Mouse (Mus musculus) gastrocnemius, adult 2 months (tissue): ENCODE measurements around the gene Tmem97. TPM values are rescaled to one million over a fixed set of nuclear protein-coding genes. Genes with fewer than 3 reads are reported as not detected.
A peak's percentile ranks its signal among the peaks of the same experiment; 100 is the strongest.

ENCODE experiments used
- DNase-seq: peaks from one replicate; pipeline ENCODE4 v3.0.0; 2022
- H3K27ac ChIP-seq: fragments of 200-600 bp; 2 replicates; pipeline ENCODE4 v1.8.1; 2022; ENCODE audit warnings: mild to moderate bottlenecking
- H3K4me3 ChIP-seq: fragments of 200-600 bp; 2 replicates; pipeline ENCODE4 v1.8.1; 2022; ENCODE audit warnings: mild to moderate bottlenecking, moderate library complexity
- CTCF ChIP-seq: fragments of 200-600 bp; IDR thresholded peaks from 2 replicates; pipeline ENCODE4 v1.8.1; 2022; ENCODE audit warnings: antibody characterized with exemption, mild to moderate bottlenecking, moderate library complexity
- intact Hi-C: fragments of 180-260 bp; cut with DNase I; formaldehyde crosslinking; loops from one replicate; pipeline ENCODE4 v1.15.1; 2025
- total RNA-seq, 2 experiments: library from RNA; stranded (reverse); gene quantifications; 2 replicates each; pipeline ENCODE4 v1.2.3; 2021

Gene Tmem97
- total RNA-seq, 2 experiments from 2014 or later = 2.3 to 2.5 TPM

DNA sequence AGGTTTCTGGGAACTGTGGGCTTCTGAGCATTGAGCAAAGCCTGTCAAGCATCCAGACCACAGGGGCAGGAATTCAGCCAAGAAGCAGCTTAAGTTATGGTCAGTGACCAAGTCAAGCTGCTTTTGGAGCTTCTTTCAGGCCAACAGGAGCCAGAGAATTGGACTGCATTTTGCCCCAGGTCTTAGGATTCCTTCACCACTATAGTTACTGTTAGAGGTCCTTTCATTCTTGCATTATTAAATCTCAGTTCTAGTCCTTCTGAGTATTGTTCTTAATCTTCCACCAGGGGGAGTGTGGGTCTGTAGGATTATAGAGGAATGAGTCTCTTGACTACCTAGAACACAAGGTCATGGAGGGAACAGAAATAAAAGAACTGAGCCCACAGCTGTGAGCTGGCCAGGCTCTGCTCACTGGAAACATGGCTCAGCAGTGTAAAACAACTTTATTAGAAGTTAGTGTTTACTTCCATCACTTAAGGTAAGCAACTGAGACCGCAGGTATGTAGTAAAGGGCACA is 28.0 kb downstream of the Tmem97 start:
- Histone ChIP-seq H3K27ac (peak overlapping the region; percentile 68), H3K4me3 (no peak overlapping the region)
- peak; percentile 44 for DNase-seq
- intact Hi-C loops = no loop called here
- TF ChIP-seq CTCF = peak; percentile 57

DNA sequence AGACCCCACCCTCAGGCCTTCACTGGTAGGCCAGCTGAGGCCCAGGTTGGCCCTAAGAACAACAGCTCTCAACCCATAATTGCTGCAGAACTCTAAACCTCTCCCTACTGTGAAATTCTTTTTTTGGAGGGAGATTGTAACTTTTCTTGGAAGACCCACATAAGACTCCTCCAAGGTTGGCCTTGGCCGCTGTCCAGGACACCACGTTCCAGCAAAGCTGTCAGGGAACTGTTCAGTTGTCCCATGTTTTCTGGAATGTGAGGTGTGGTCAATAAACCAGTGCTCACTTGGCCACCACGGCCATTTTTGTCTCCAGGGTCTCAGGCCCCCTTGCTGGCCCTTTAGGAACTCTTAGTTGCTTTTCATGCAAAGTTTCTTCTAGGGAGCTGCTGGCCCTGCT is 28.7 kb downstream of the Tmem97 start:
- no peak for TF ChIP-seq CTCF
- peak overlapping the region; percentile 68 for H3K27ac ChIP-seq
- H3K4me3 ChIP-seq = no peak overlapping the region
- peak; percentile 48 for DNase-seq
- intact Hi-C loops = no loop called here

DNA sequence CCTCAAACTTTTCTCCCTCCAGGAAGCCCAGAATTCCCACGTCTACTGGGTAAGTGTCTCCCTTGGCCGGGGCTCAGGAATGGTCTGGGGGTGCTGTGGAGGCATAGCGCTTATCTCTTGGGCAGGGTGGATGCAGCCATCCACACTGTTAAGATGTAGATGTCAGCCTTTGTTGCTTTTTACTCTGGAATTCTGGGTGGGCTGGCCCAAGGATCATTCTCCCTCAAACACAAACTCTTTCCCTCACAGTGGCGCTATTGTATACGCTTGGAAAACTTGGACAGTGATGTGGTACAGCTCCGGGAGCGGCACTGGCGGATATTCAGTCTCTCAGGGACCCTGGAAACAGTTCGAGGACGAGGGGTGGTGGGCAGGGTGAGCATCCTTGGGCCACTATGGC is 31.6 kb downstream of the Tmem97 start:
- intact Hi-C loops = no loop called here
- H3K27ac ChIP-seq = no peak overlapping the region
- no peak for TF ChIP-seq CTCF
- H3K4me3 ChIP-seq = no peak overlapping the region
- DNase-seq = no peak

DNA sequence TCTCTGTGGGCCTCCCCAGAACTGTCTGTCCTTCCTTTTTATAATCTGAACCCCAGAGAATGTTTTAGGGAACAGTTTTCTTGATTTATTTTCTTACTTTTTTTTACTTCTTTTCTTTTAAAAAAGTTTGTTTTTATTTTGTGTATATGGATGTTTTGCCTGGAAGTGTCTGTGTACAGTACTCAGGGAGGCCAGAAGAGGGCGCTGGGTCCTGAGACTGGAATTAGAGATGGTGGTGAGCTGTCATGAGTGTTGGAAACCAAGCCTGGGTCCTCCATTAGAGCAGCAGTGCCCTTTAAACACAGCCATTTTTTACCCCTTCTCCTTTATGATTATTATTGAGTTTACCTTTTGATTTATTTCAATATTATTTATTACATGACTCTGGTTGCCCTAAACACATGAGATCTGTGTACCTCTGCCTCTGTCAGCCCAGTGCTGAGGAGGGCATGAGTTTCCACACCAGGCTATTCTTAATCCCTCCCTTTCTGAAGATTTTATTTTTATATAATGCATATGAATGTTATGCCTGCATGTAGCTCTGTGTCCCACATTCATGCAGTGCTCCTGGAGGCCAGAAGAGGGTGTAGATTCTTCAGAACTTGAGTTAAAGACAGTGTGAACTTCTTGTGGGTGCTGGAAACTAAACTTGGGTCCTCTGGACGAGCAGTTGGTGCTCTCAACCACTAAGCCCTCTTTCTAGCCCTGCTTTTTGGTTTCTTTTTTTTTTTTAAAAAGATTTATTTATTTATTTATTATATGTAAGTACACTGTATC is 34.8 kb downstream of the Tmem97 start:
- no peak overlapping the region for H3K27ac ChIP-seq
- no peak for DNase-seq
- H3K4me3 ChIP-seq = no peak overlapping the region
- TF ChIP-seq CTCF = peak; percentile 45
- intact Hi-C loops = no loop called here

DNA sequence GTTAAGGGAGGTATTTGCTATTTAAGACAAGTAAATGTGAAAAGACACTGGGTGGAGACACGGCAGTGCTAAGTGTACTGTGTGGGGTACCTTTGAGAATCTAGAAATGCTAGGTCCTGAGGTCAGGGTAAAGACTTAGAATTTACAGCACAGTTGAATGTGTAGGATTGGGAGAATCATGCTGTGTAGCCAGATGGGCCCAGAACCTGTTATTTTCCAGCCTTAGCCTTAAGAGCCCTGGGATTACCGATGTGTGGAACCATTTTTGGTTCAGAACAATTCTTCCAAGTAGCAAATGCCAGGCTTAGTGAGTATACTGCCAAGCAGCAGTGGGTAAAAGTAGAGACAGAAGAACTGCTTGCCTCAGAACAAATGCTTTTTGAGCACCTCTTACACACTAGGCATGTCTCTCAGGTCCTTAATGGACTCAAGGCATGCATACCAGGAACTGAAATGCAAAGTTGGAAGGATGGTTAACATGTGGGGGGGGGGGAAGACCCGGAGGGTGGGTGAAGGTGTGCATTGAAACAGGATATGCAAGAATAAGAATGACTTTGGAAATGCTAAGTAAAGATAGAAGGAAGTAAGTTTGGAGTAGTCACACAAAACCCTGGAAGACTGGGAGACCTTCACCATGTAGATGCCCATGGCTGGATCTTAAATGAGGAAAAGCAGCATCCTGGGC is 37.3 kb downstream of the Tmem97 start:
- TF ChIP-seq CTCF = no peak
- intact Hi-C loops = loop anchor here (2.0 kb wide), 1 partner anchor 22 kb away; no protein-coding TSS in a partner anchor
- Histone ChIP-seq H3K4me3 (peak overlapping the region; percentile 79), H3K27ac (peak overlapping the region; percentile 97; the same call in 1 of the 2 replicates)
- DNase-seq = no peak

DNA sequence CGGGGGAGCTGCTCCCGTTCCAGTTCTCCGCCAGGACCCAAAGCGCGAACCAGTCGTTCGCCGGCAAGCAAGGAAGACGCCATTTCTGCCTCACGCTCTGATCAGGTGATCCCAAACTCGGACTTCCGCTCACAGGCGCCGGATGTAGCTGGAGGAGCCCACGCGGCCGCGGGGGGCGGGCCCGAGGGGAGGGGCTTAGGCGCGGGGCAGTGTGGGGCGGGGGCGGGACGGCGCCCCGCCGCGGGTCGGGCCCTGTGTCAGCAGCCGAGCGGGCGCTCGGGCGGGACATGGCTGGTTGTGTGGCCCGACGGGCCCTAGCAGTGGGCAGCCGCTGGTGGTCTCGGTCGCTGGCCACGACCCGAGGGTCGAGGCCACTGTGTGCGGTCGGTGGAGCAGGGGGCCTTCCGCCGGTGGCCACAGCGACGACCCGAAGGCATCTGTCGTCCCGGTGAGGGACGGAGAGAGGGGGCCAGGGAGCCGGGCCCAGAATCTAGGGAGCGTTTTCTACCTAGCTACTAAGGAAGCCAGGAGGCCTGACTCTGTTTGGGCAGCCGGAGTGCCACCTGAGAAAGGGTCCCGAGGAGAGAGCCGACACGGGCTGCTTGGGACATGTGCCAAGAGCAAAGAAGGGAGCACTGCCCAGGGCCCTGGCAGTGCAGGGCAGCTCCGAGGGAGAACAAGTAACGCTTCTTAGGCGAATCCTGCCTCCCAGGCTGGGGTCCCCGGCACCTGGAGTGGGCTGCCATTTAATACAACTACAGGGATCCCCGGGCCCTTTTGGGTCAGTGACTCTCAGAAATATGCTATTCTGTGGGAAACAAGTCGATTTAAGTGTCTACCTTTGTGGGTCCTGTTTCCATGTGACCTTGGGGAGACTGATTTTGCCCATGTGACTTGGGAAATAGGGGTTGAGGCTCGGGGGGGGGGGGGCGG is 38.3 kb downstream of the Tmem97 start, which contains the start of the genes Tmem199 and Poldip2:
TSS of gene Tmem199 (minus strand) at position 148 of the 933 bp plus-strand sequence.
TSS of gene Poldip2 (plus strand) at position 169 of the 933 bp plus-strand sequence.
- DNase-seq = peak; percentile 95
- Histone ChIP-seq H3K4me3 (peak within 1 kb of the TSS; percentile 79), H3K27ac (peak within 1 kb of the TSS; percentile 97)
- intact Hi-C loops = loop anchor here (2.0 kb wide), 1 partner anchor 23 kb away; no protein-coding TSS in a partner anchor
- no peak for TF ChIP-seq CTCF

DNA sequence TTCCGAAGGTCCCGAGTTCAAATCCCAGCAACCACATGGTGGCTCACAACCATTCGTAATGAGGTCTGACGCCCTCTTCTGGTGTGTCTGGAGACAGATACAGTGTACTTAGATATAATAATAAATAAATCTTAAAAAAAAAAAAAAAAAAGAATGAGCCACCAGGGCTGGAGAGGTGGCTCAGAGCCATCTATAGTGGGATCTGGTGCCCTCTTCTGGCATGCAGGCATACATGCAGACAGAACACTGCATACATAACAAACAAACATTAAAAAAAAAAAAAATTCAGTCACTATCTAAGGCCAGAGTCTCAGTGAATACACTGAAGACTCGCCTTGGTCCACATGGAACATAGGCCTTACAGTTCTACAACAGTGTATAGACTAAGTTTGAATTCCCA is 41.4 kb downstream of the Tmem97 start:
- TF ChIP-seq CTCF = peak; percentile 42
- no peak overlapping the region for H3K4me3 ChIP-seq
- DNase-seq = no peak
- intact Hi-C loops = no loop called here
- H3K27ac ChIP-seq = no peak overlapping the region

DNA sequence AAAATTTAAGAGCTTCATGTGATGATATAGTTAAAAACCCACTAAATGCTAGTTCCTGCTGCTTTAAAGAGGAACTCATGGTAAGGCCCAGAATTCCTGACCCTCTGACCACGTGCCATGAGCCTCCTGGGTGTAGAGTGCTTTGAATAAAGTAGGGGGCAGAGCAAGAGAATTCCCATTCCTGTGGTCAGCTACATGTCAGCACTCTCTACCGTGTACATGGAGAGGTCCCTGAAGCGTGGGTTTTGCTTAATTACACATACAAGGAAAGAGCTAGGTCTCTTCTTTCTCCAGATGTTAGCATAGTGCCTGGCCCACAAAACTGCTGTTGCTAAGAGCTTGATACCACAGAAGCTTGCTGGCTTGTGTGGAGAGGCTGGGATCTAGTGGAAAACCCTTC is 45.1 kb downstream of the Tmem97 start:
- no peak for TF ChIP-seq CTCF
- intact Hi-C loops = no loop called here

DNA sequence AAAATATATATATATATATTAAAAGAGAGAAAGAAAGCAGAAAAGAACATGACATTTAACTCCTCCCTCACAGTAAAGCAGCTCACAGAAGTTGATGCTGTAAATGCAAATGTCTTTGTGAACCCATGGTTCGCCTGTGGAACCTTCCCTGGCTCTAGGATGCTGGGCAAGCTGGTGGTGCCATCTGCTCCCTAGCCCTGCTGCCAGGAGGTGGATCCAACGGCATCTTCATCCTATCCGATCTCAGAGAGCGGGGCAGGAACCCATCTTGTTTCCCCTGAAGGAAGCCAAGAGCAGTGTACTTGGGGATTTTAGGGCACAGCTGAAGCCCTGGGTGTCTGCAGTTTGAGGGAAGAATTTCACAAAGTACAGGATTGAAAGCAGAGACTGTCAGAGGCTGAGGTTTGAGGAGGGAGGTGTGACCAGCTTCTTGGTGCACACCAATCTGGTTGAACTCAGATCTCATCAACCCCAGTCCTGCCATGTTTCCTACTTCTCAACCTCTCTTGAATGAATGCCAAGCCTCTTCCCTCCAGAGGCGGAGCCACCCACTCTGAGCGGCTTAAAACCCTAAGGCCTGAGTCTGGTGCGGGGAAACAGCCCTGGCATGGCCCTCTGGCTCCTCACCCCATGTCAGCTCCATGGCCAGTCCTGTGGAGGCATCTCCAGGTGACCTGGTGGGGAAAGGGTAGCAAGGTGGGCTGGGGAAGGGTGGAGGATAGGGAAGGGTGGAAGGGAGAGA is 47.5 kb downstream of the Tmem97 start, which contains the start of gene Sebox:
TSS of gene Sebox (plus strand) at position 539 of the 742 bp plus-strand sequence.
- H3K27ac ChIP-seq = no peak within 1 kb of the TSS
- H3K4me3 ChIP-seq = no peak within 1 kb of the TSS
- no peak for TF ChIP-seq CTCF
- DNase-seq = no peak
- intact Hi-C loops = no loop called here

More for the DNA sequence above, 45.1 kb downstream of the Tmem97 start:
- no peak for DNase-seq
- Histone ChIP-seq H3K27ac (no peak overlapping the region), H3K4me3 (no peak overlapping the region)

GRCm38 (mm10) chr11:78501529-78501928 is 49.0 kb downstream of the Tmem97 start:
- intact Hi-C loops = no loop called here
- H3K4me3 ChIP-seq = peak overlapping the region; percentile 26
- H3K27ac ChIP-seq = no peak overlapping the region
- DNase-seq = no peak
- no peak for TF ChIP-seq CTCF

DNA sequence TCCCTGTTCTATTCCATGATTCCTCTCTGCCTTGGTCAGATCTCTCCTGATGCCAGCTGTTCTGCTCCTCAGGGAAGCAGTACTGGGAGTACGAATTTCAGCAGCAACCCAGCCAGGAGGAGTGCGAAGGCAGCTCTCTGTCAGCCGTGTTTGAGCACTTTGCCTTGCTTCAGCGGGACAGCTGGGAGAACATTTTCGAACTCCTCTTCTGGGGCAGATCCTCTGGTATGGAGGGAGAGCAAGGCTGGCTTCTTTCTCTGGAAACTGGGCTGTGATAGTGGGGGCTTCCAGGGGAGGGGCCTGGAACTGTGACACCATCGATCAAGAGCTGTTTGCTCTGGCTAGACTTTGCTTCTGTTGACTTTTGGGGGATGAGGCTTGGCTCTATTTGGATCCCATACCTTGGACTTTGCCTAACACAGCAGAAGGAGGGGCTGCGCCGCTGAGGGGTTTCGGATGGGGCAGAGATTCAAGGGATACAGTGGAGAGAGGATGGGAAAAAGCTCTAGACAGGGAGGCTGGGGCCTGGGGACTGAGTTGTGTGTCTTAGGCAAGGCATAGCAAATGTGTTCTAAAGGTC is 49.9 kb downstream of the Tmem97 start:
- DNase-seq = no peak
- intact Hi-C loops = no loop called here
- H3K4me3 ChIP-seq = peak overlapping the region; percentile 61
- no peak for TF ChIP-seq CTCF
- peak overlapping the region; percentile 66 for H3K27ac ChIP-seq
